Mouse (Mus musculus) stomach, postnatal 0 days (tissue): ENCODE measurements around the gene Atl3.

Experiments
- CTCF ChIP-seq: IDR thresholded peaks from 2 replicates; pipeline ENCODE4 v1.5.1; 2016; ENCODE audit warnings: antibody characterized with exemption, low read depth, mild to moderate bottlenecking, moderate library complexity
- EP300 ChIP-seq: optimal IDR thresholded peaks from 2 replicates; pipeline ENCODE3; 2016; ENCODE audit warnings: antibody characterized with exemption

- no peak for TF ChIP-seq CTCF
- no peak for TF ChIP-seq EP300
These were observed 91.9 kb downstream of the Atl3 start for GRCm38 (mm10) chr19:7585764-7586163.
